Mouse (Mus musculus): ENCODE results near the gene Ppm1g.

GRCm38 (mm10) chr5:31252151-31252550 lies 31.7 kb upstream of the Ppm1g start:
- no peak for TF ChIP-seq POLR2A (IDR thresholded peaks at IDR 0.05; ENCODE audit: insufficient read depth, low read depth, low read length)
- no peak for TF ChIP-seq CTCF (IDR thresholded peaks at IDR 0.05; ENCODE audit: insufficient read depth, low read depth, low read length)
